Mouse (Mus musculus): ENCODE measurements around the gene Klf13. TPM values are rescaled to one million over a fixed set of nuclear protein-coding genes. Genes with fewer than 3 reads are reported as not detected.

Klf13 gene
- total and polyA plus RNA-seq, 3 experiments: 21.6 to 54.6 (median 50.0) TPM

DNA sequence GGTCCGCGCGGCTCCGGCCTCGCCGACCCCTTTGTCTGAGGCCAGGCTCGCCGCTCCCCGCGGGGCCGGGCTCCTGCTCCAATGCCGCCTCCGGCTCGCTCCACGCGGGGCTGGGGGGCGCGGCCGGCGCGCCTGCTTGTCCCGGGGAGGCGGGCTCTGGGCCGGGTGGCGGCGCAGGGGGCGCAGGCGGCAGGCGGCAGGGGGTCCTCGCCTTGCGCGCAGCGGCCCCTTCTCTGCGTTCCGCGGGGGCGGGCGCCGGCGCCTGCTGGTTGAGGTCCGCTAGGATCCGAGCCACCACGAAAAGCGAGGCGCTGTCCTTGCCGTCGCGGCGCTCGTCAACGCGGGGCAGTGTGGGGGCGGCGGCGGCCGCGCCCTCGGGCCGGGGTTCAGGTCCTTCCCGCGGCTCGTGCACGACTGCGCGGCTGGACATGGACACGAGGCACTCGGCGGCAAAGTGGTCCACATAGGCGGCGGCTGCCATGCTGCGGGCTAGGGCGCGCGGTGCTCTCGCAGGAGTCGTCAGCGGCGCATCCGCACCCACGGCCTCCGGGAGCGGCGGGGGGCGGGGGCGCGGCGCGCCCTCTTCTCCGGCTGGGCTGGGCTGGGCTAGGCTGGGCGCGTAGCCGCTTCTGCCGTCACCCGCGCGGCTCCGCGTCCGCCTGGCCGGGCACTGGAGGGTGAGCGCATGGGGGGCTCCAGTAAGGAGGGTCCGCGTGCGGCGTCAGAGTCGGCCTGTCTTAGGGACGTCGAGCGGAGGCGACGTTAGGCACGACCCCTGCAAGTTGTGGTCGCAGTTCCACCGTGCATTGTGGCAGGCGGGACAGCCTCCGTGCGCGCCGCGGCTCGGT is 425 bp downstream of the Klf13 start:
- peak overlapping the region; percentile 96 for H3K9ac ChIP-seq (ENCODE audit: low read depth, low read length)
- DNase-seq: no peak
- H3K79me2 ChIP-seq (replicated peaks; ENCODE audit: control insufficient read depth, insufficient read depth, low read length): no peaks in the 10 kb centered on the region; the same call in 1 of the 2 replicates
- WGBS: under 1% methylated on average over 116 of the region's 121 CpGs
- H3K4me1 ChIP-seq (ENCODE audit: control insufficient read depth, insufficient read depth, low read length): peaks cover 16% of the 10 kb centered on the region
- intact Hi-C loops (cut with DNase I): loop anchor here (5.0 to 10.0 kb wide), 2 partner anchors 217 to 349 kb away; partner anchors contain the start of genes Mtmr10 and Trpm1
- TF ChIP-seq CTCF (IDR thresholded peaks at IDR 0.05) (no peak), POLR2A (IDR thresholded peaks at IDR 0.05; ENCODE audit: insufficient read depth, low read depth, low read length) (peak; percentile 73), EP300 (IDR thresholded peaks at IDR 0.05; ENCODE audit: insufficient read depth, low read depth, low read length) (0 out of 2 replicates have a peak, but pooled peaks have one; percentile 55)
- H3K36me3 ChIP-seq (ENCODE audit: control insufficient read depth, insufficient read depth, low read length): peaks cover 2% of the 10 kb centered on the region; the same call in 1 of the 2 replicates
- H3K27ac ChIP-seq: peak overlapping the region; percentile 96
- no peaks in the 10 kb centered on the region for H3K27me3 ChIP-seq (ENCODE audit: control insufficient read depth, insufficient read depth, low read length)
- peak overlapping the region; percentile 82 for H3K4me3 ChIP-seq

DNA sequence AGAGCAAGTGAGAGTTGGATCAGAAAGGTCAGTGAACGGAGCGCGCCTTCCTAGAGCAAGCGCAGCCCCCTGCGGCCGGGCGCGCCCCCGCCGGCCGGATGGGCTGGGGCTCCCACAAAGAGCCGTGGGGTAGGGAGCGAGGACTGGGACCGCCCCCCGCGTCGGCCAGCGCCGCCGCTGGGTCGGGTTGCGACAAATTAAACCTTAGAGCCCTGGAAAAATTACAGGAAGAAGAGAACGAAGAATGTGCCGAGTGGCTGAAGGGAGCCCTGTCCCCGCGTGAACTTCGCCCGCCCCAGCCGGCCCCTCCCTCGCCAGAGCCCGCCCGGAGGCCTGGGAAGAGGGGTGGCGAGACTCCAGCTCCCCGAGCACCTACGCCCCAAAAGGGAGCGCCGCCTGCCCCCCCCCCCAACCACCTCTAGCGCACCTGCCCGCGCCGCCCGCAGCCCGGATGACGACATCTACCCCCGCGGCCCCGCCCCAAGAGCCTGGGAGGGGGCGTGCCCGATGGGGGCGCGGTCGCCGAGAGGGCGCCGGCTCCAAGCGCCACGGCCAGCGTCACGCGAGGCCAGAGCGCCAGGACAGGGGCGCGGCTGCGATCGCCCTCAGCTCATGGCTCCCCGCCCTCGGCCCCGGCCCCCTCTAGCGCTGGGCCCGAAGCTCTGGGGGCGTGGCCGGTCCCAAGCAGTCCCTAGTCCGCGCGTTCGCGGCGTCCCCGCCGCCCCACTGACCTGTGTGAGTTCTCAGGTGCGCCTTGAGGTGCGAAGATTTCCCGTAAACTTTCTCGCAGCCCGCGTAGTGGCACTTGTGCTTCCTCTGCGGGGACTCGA is 1.3 kb downstream of the Klf13 start:
- under 1% methylated on average over 84 of the region's 88 CpGs for WGBS
- Histone ChIP-seq H3K36me3 (ENCODE audit: control insufficient read depth, insufficient read depth, low read length) (peaks cover 6% of the 10 kb centered on the region), H3K27me3 (ENCODE audit: control insufficient read depth, insufficient read depth, low read length) (no peaks in the 10 kb centered on the region), H3K4me3 (peak overlapping the region; percentile 82), H3K27ac (peak overlapping the region; percentile 96), H3K4me1 (ENCODE audit: control insufficient read depth, insufficient read depth, low read length) (peaks cover 18% of the 10 kb centered on the region), H3K9ac (ENCODE audit: low read depth, low read length) (peak overlapping the region; percentile 96), H3K79me2 (replicated peaks; ENCODE audit: control insufficient read depth, insufficient read depth, low read length) (peaks cover under 1% of the 10 kb centered on the region; the same call in 1 of the 2 replicates)
- peak; percentile 94 to 95 for DNase-seq
- intact Hi-C loops (cut with DNase I): loop anchor here (2.0 to 10.0 kb wide), 4 partner anchors 25 to 350 kb away; partner anchors contain the start of genes Mtmr10 and Trpm1
- TF ChIP-seq EP300 (IDR thresholded peaks at IDR 0.05; ENCODE audit: insufficient read depth, low read depth, low read length) (no peak), CTCF (IDR thresholded peaks at IDR 0.05) (peak; percentile 46), POLR2A (IDR thresholded peaks at IDR 0.05; ENCODE audit: insufficient read depth, low read depth, low read length) (peak; percentile 76)

DNA sequence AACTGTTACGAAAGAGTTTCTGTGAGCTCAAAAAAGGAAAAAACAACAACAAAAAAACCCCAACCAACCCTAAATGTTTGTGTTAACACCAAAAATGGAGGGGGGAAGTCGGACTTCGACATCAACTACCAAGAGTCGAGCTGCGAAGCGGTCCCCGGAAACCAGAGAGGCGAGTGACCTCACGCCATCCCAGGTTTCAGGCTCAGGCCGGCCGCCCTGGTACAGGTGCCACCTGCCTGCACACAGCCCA is 1.8 kb downstream of the Klf13 start:
- no peak for DNase-seq
- TF ChIP-seq CTCF (IDR thresholded peaks at IDR 0.05) (no peak), EP300 (IDR thresholded peaks at IDR 0.05; ENCODE audit: insufficient read depth, low read depth, low read length) (no peak), POLR2A (IDR thresholded peaks at IDR 0.05; ENCODE audit: insufficient read depth, low read depth, low read length) (no peak)
- Histone ChIP-seq H3K4me3 (peak overlapping the region; percentile 82), H3K79me2 (replicated peaks; ENCODE audit: control insufficient read depth, insufficient read depth, low read length) (peaks cover 3% of the 10 kb centered on the region; the same call in 1 of the 2 replicates), H3K27me3 (ENCODE audit: control insufficient read depth, insufficient read depth, low read length) (no peaks in the 10 kb centered on the region), H3K9ac (ENCODE audit: low read depth, low read length) (peak overlapping the region; percentile 96), H3K27ac (peak overlapping the region; percentile 96), H3K36me3 (ENCODE audit: control insufficient read depth, insufficient read depth, low read length) (peaks cover 6% of the 10 kb centered on the region), H3K4me1 (ENCODE audit: control insufficient read depth, insufficient read depth, low read length) (peaks cover 20% of the 10 kb centered on the region)
- intact Hi-C loops (cut with DNase I): loop anchor here (2.0 to 10.0 kb wide), 4 partner anchors 24 to 350 kb away; partner anchors contain the start of genes Mtmr10 and Trpm1
- WGBS: under 1% methylated on average over 11 of the region's 11 CpGs

DNA sequence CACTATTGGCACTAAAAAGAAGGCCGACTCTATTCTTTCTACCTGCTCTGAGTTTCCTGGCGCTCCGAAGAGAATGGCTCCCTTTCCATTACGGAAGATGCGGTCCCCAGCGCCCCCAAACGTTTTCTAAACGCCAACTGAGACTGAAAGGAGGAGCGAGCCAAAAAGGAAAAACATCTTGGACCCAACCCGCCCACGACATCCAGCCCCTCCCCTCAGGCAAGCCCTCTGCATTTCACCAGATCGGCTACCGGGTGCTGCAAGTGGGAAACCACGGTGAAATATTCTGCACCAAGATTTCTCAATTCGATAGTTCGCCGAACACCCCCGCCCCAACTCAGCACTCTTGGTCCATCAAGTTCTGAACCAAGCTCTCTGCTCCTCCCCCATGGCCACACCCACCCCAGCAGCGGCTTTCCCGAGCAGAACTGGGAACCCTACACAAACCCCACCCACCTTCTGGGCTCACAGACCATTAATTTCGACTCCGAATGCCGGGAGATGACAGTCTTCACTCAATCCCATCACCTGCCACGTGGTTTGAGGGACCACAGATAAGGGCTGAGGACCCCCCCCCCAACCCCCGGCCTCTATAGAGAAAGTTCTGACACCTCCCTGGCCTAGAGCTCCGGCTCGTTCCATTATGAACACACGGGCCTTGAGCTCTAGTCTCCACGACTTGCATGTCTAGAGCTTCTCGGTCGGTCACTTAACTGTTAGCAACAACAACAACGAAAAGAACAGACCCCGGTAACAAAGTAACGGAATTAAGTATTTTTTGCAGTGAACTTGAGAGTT is 2.3 kb downstream of the Klf13 start:
- H3K4me3 ChIP-seq: peak overlapping the region; percentile 82
- H3K27me3 ChIP-seq (ENCODE audit: control insufficient read depth, insufficient read depth, low read length): no peaks in the 10 kb centered on the region
- H3K9ac ChIP-seq (ENCODE audit: low read depth, low read length): peak overlapping the region; percentile 96
- peak; percentile 91 to 93 for DNase-seq
- peaks cover 10% of the 10 kb centered on the region for H3K36me3 ChIP-seq (ENCODE audit: control insufficient read depth, insufficient read depth, low read length)
- under 1% methylated on average over 34 of the region's 34 CpGs for WGBS
- peaks cover 5% of the 10 kb centered on the region for H3K79me2 ChIP-seq (replicated peaks; ENCODE audit: control insufficient read depth, insufficient read depth, low read length)
- peak; percentile 88 for TF ChIP-seq EP300 (IDR thresholded peaks at IDR 0.05; ENCODE audit: insufficient read depth, low read depth, low read length)
- peak; percentile 76 for TF ChIP-seq CTCF (IDR thresholded peaks at IDR 0.05)
- TF ChIP-seq POLR2A (IDR thresholded peaks at IDR 0.05; ENCODE audit: insufficient read depth, low read depth, low read length): peak; percentile 79
- peak overlapping the region; percentile 96 for H3K27ac ChIP-seq
- intact Hi-C loops (cut with DNase I): loop anchor here (2.0 to 10.0 kb wide), 4 partner anchors 24 to 351 kb away; partner anchors contain the start of genes Mtmr10 and Trpm1
- peaks cover 22% of the 10 kb centered on the region for H3K4me1 ChIP-seq (ENCODE audit: control insufficient read depth, insufficient read depth, low read length)

DNA sequence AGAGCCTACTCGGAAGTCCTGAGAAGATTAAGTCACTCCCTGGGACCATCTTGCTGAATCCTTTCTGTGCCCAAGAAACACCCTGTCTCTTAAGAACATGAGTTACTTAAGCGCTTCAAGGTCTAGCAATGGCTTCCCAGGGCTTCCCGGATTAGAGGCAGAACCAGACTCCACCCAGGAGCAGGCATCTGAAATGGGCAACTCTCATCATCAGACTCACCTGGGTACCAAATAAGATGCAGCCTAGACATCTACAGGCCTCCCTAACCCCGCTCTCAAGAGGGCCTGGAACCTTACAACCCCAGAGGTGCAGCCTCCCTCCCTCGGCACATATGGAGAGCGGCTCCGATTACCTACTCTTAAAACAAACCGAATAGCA is 2.9 kb downstream of the Klf13 start:
- H3K9ac ChIP-seq (ENCODE audit: low read depth, low read length): peak overlapping the region; percentile 79
- peak overlapping the region; percentile 82 for H3K4me3 ChIP-seq
- no peak for DNase-seq
- peaks cover 10% of the 10 kb centered on the region for H3K36me3 ChIP-seq (ENCODE audit: control insufficient read depth, insufficient read depth, low read length)
- TF ChIP-seq CTCF (IDR thresholded peaks at IDR 0.05) (no peak), POLR2A (IDR thresholded peaks at IDR 0.05; ENCODE audit: insufficient read depth, low read depth, low read length) (no peak), EP300 (IDR thresholded peaks at IDR 0.05; ENCODE audit: insufficient read depth, low read depth, low read length) (no peak)
- H3K27me3 ChIP-seq (ENCODE audit: control insufficient read depth, insufficient read depth, low read length): no peaks in the 10 kb centered on the region
- H3K27ac ChIP-seq: peak overlapping the region; percentile 96
- peaks cover 5% of the 10 kb centered on the region for H3K79me2 ChIP-seq (replicated peaks; ENCODE audit: control insufficient read depth, insufficient read depth, low read length)
- peaks cover 22% of the 10 kb centered on the region for H3K4me1 ChIP-seq (ENCODE audit: control insufficient read depth, insufficient read depth, low read length)
- intact Hi-C loops (cut with DNase I): loop anchor here (1.0 to 10.0 kb wide), 6 partner anchors 23 to 352 kb away; partner anchors contain the start of genes Mtmr10 and Trpm1
- WGBS: 20% methylated on average over 8 of the region's 8 CpGs
